Mouse (Mus musculus) kidney, adult 9 months (tissue): Measurements from ENCODE around the gene Ints11.

ENCODE experiments used
- DNase-seq: peaks from one replicate; pipeline ENCODE4 v3.0.0; 2022

Gene Ints11

DNA sequence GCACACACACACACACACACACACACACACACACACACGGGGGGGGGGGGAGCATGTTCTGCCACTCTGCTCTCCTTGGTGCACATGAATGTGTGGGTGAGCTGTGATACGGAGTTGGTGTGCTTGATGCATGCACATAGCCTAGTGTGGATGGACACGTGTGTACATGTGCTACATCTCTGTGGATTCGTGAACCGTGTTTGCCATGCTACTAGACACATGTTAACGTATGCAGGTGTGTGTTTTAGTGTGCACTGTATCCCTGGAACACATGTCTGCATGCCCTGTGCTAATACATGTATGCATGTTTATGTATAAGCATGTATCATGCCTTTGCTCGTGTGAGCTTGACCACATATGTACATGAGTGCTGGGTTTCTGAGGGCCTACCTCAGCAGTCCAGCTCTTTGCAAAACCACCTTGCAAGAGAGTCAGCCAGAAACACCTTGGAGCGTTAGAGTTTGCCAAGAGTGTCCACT lies 23.9 kb downstream of the Ints11 start:
- no peak for DNase-seq

GRCm38 (mm10) chr4:155894311-155894881 lies 25.1 kb downstream of the Ints11 start:
- peak; percentile 67 for DNase-seq

- DNase-seq = peak; percentile 70
Measured at GRCm38 (mm10) chr4:155895216-155895615, 25.9 kb downstream of the Ints11 start.

GRCm38 (mm10) chr4:155895826-155896225 lies 26.5 kb downstream of the Ints11 start:
- DNase-seq = no peak

GRCm38 (mm10) chr4:155896461-155896860 lies 27.1 kb downstream of the Ints11 start:
- DNase-seq = no peak

- no peak for DNase-seq
Measured at GRCm38 (mm10) chr4:155898318-155898717, 29.0 kb downstream of the Ints11 start.

- DNase-seq = peak; percentile 0
Measured at GRCm38 (mm10) chr4:155899355-155899754, 30.0 kb downstream of the Ints11 start.

DNA sequence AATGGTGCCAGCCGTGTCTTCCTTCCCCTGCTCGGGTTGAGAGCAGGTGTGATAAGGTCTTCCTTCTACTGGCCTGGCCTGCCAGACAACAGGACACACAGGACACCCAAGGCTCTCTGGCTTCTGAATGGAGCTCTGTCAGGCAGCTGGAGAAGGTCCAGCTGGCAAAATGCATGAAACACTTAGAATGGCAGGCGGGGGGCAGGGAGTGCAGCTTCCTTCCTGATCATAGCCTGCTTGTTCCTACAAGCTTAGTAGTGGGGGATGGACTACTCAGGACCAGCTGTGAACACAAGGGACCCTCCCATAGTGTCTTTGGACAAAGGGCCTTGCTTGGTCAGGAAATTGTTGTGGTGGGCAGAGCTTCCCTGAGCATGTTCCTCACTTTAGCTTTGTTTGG lies 31.9 kb downstream of the Ints11 start:
- DNase-seq = peak; percentile 18

GRCm38 (mm10) chr4:155903246-155903645 lies 33.9 kb downstream of the Ints11 start:
- no peak for DNase-seq

DNA sequence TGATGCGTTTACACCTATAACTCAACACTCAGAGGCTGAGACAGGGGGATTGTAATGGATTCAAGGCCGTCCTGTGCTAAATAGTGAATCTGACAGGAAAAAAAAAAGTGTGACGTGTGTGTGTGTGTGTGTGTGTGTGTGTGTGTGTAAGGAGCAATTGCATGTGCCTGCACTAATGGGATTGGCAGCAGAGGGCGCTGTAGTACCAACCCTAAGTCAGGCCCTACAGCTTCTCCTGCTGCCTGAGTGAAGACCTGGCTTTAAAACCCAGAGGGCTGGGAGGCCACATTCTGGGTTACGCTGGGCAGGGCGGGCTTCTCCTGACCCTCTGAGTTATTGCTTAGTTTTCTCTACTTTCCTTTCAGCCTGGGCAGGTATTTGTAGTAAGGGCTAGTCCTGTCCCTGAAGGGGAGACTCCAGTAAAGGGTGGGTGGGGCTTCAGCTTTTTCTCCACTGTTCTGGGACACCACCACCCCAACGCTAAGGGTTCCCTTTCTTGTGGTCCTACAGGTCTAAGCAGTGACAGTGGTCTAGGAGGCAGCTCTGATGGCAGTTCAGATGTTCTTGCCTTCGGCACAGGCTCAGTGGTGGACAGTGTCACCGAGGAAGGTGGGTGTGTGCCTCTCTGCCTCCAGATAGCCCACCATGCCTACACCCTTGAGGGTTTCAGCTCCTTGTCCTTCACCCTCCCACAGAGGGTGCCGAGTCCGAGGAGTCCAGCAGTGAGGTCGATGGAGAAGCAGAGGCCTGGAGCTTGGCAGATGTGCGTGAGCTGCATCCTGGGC lies 35.2 kb downstream of the Ints11 start:
- DNase-seq = peak; percentile 31

GRCm38 (mm10) chr4:155905634-155906033 lies 36.3 kb downstream of the Ints11 start:
- no peak for DNase-seq

- no peak for DNase-seq
Measured at GRCm38 (mm10) chr4:155906125-155906524, 36.8 kb downstream of the Ints11 start.

DNA sequence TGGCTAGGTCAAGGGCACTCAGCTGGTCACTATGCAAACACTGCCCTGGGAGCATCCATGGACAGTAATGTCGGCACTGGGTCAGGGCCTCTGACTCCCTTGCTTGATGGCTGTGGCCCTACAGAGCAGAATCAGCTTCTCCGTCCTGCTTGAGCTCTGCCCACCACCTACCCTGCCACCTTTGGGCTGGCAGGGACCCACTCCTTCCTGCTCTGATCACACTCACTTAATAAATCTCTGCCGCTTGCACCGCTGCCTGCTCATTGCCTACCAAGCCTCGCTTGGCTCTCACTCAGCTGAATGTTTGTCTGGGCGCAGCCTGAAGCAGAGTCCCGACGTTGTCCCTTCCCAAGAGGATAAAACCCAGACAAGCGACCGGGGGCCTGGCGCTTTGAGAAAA lies 37.7 kb downstream of the Ints11 start:
- DNase-seq = no peak

DNA sequence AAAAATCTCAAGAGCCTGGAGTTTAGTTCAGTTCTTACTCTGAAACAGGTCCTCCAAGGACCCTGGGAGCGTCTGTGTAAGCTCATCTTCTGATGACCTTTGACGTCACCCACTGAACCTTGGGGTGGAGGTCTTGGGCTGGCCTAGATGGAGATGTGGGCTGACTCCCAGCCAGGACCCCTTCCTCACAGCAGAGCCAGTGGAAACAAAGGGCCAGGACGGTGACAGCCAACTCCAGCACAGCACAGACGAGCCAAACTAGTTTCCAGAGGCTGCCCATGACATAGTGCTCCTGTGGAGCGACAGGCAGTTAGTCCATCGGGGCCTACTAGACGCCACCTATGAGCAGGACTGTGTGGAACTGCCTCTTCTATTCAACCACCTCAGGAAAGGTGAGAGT lies 38.9 kb downstream of the Ints11 start:
- DNase-seq = no peak

DNA sequence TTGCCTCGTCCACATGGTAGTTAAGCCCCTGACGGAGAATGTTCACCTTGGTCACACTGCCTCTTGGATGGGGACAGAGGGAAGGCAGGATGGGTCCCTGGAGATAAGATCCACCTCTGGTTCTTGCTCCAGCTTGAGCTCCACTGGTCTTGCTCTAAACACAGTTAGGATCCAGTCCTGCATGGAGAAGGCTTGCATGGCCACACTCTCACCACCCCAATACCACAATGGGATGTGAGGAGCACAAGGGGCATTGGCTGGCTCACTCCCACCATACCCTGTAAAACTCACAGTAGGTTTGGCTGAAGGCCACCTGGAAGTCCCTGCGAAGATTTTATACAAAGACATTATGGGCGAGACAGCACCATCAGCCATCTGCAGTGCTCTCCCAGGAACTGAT lies 39.4 kb downstream of the Ints11 start:
- no peak for DNase-seq

GRCm38 (mm10) chr4:155932031-155932430 lies 62.7 kb downstream of the Ints11 start:
- no peak for DNase-seq
